Mouse (Mus musculus) adrenal gland, postnatal 14 days (tissue): ENCODE measurements at regions not wholly inside any gene's neighbourhood (a gene's known extent, or its start where the extent isn't known, plus 50 kb on each side); places are given as distances from the start of the nearest gene placed in this dataset.

Experiments
- DNase-seq: peaks from one replicate; pipeline ENCODE4 v3.0.0; 2021; ENCODE audit warnings: mixed read lengths

DNA sequence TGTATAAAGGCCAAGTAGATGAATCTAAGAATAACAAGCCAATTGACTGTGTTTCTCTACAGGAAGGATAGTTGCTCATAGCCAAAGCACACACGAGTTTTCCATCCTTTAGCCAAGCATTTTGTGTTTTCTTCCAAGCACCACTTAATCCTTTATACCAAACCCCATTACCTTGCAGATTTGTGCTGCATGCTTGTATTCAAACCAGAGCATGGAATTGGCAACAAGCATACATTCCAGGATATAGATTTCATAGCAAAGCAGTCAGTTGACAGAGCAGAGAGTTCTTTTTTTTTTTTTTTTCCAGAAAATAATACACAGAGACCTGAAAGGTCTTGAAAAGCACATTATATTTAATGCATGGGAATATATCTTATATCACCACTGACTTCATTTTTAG, 169.9 kb downstream of the Pom121l12 start:
- DNase-seq: no peak

DNA sequence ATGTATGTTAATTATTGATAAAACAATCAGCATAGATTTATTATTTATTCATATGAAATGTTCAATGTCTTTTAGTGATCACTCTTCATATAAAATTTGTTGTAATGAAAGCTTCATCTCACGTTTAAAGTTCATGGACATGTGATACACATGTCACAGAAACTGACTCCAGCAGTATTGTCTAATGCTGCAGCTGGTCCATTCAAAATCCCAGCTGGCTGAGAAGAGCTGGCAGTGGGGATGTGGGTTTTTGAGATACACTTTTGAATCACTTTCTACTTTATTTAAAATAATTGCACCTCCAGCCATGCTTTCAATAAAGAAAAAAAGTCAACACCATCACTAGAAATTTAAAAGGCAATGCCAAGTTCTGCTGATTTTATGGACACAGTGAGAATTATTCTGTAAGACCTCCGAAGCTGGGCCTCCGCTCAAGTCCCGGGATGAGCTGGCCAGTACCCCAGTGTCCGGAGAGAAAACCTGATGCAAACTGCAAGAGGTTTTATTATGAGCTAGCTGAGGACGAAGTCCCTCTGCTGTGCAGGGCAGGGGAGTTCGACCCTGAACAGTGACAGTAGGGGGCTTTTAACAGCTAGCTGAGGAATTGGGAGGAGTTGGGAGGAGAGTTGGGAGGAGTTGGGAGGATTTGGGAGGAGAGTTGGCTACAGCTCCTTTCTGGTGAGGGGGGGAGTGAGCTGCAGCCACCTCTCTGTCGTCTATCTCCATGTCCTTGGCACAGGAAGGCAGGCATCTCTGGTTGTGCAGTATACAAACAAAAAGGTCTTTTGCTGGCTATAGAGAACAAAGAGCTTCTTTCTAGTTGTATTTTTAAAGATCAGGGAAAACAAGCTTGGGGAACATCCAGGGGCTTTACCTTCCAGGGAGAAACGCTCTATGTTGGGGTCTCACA, 170.6 kb downstream of the Pom121l12 start:
- DNase-seq: peak; percentile 4

DNA sequence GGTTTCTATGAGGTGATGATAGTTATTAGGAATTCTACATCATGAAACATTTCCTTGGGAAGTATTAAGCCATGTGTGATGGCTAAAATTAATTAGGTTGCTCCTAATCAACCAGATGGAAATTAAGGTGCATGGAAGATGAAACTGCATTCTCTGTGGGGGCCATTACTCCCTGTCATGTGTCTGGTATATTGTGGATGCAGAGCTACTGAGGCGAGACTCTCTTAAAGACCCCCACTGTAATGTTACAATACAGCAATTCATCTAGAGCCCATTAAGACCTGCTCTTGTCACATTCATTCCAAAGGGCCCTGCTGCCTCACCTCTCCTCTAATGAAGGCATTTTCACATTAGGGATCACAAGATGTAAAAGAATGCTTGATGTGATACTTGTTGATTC, 199.2 kb downstream of the Pom121l12 start:
- DNase-seq: no peak

DNA sequence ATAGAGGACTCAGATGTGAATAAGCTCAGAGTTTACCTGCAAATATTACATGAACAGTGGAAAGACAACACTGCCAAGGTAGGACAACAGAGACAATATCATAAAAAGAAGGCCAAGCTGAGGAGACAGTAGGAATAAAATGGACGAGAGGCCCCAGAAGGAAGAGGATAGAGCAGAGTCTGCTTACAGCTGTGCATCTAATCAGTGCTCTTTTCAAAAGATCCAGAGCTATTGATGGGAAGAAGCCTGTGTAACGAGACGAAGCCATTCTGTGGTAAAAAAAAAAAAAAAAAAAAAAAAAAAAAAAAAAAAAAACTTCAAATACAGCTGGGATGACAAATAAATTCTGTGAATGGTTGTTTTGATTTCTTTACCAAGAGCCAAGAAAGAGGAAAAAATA, 200.2 kb downstream of the Pom121l12 start:
- no peak for DNase-seq

DNA sequence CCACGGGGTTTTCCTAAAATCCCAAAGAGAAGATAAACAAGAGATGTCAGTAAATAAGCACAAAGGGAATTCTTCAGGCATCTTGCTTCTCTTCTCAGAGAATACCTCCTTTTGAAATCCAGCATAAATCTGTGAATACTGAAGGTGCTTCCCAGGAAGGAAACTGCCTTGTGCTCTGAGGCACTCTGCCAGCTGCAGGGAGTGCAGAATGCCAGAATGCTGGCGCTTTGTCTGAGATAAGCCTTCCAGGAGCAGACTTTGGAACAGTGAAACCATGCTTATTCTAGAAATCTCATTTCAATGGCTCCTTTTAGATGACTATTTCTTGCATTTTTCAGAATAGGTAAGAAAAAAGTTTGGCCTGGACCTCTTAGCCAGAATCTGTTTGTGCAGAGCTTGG, 219.9 kb downstream of the Pom121l12 start:
- DNase-seq: no peak
